Mouse (Mus musculus) kidney, adult 9 months (tissue): ENCODE data around the gene Hnf1b.

Experiments used
- DNase-seq: peaks from one replicate; pipeline ENCODE4 v3.0.0; 2022

The Hnf1b gene

GRCm38 (mm10) chr11:83853221-83853792 lies 3.4 kb downstream of the Hnf1b start:
- no peak for DNase-seq

GRCm38 (mm10) chr11:83854091-83854490 lies 4.2 kb downstream of the Hnf1b start:
- DNase-seq, result no peak

- DNase-seq, result no peak
These were observed 4.8 kb downstream of the Hnf1b start for GRCm38 (mm10) chr11:83854707-83855106.

GRCm38 (mm10) chr11:83857256-83857655 lies 7.4 kb downstream of the Hnf1b start:
- DNase-seq, result peak; percentile 54

GRCm38 (mm10) chr11:83865286-83865685 lies 15.4 kb downstream of the Hnf1b start:
- no peak for DNase-seq

- DNase-seq, result no peak
These were observed 17.7 kb downstream of the Hnf1b start for GRCm38 (mm10) chr11:83867571-83867970.

- DNase-seq, result no peak
These were observed 19.3 kb downstream of the Hnf1b start for GRCm38 (mm10) chr11:83869147-83869546.

- DNase-seq, result no peak
These were observed 19.8 kb downstream of the Hnf1b start for GRCm38 (mm10) chr11:83869686-83870085.

GRCm38 (mm10) chr11:83871780-83872554 lies 22.1 kb downstream of the Hnf1b start:
- DNase-seq, result no peak

- no peak for DNase-seq
These were observed 23.6 kb downstream of the Hnf1b start for GRCm38 (mm10) chr11:83873509-83873908.

GRCm38 (mm10) chr11:83876630-83877029 lies 26.8 kb downstream of the Hnf1b start:
- no peak for DNase-seq

GRCm38 (mm10) chr11:83877765-83878164 lies 27.9 kb downstream of the Hnf1b start:
- peak; percentile 49 for DNase-seq

GRCm38 (mm10) chr11:83878417-83878952 lies 28.6 kb downstream of the Hnf1b start:
- no peak for DNase-seq

- no peak for DNase-seq
These were observed 29.3 kb downstream of the Hnf1b start for GRCm38 (mm10) chr11:83879130-83879529.

GRCm38 (mm10) chr11:83881438-83881837 lies 31.6 kb downstream of the Hnf1b start:
- no peak for DNase-seq

- DNase-seq, result no peak
These were observed 32.7 kb downstream of the Hnf1b start for GRCm38 (mm10) chr11:83882552-83882951.

GRCm38 (mm10) chr11:83883074-83883473 lies 33.2 kb downstream of the Hnf1b start:
- no peak for DNase-seq

- DNase-seq, result peak; percentile 53
These were observed 33.9 kb downstream of the Hnf1b start for GRCm38 (mm10) chr11:83883812-83884211.

GRCm38 (mm10) chr11:83885175-83885574 lies 35.3 kb downstream of the Hnf1b start:
- DNase-seq, result peak; percentile 87

GRCm38 (mm10) chr11:83886746-83887145 lies 36.9 kb downstream of the Hnf1b start:
- no peak for DNase-seq

GRCm38 (mm10) chr11:83891366-83891765 lies 41.5 kb downstream of the Hnf1b start:
- no peak for DNase-seq

- no peak for DNase-seq
These were observed 43.5 kb downstream of the Hnf1b start for GRCm38 (mm10) chr11:83893325-83893724.

- peak; percentile 14 for DNase-seq
These were observed 46.9 kb downstream of the Hnf1b start for GRCm38 (mm10) chr11:83896430-83897410.
